Mouse (Mus musculus) CH12.LX (cell line): Measurements from ENCODE around the gene Itsn1.

ENCODE experiments used
- BHLHE40 ChIP-seq: IDR thresholded peaks from 2 replicates; pipeline ENCODE4 v1.6.1; 2011; ENCODE audit warnings: mild to moderate bottlenecking, low read depth, low read length, improper control_type of control experiment
- CHD2 ChIP-seq: IDR thresholded peaks from 2 replicates; pipeline ENCODE4 v1.6.1; 2011; ENCODE audit warnings: low read length, improper control_type of control experiment
- CTCF ChIP-seq, 2 experiments: IDR thresholded peaks in 1 of 2; conservative IDR thresholded peaks in 1 of 2; 2 replicates each; pipeline ENCODE4 v1.5.1; 2011 to 2012; ENCODE audit warnings: low read depth in 2 of 2, low read length in 2 of 2, improper control_type of control experiment in 1 of 2, inconsistent platforms in 1 of 2, mild to moderate bottlenecking in 1 of 2, moderate library complexity in 1 of 2
- EP300 ChIP-seq: IDR thresholded peaks from 2 replicates; pipeline ENCODE4 v1.6.1; 2011; ENCODE audit warnings: low read length, improper control_type of control experiment
- ETS1 ChIP-seq: conservative IDR thresholded peaks from 2 replicates; pipeline ENCODE4 v1.6.1; 2012; ENCODE audit warnings: low read depth, mild to moderate bottlenecking, inconsistent platforms, low read length, improper control_type of control experiment, moderate library complexity
- POLR2A ChIP-seq: IDR thresholded peaks from 2 replicates; pipeline ENCODE4 v1.6.1; 2011; ENCODE audit warnings: low read depth, mild to moderate bottlenecking, improper control_type of control experiment, low read length
- POLR2AphosphoS2 ChIP-seq: IDR thresholded peaks from 2 replicates; pipeline ENCODE4 v1.6.1; 2011; ENCODE audit warnings: low read depth, low read length, improper control_type of control experiment
- TBP ChIP-seq: conservative IDR thresholded peaks from 2 replicates; pipeline ENCODE4 v1.6.1; 2011; ENCODE audit warnings: low read depth, low read length, improper control_type of control experiment
- TCF12 ChIP-seq: IDR thresholded peaks from 2 replicates; pipeline ENCODE4 v1.6.1; 2014; ENCODE audit warnings: low read depth, mild to moderate bottlenecking, inconsistent platforms, low read length, improper control_type of control experiment
- USF1 ChIP-seq: IDR thresholded peaks from 2 replicates; pipeline ENCODE4 v1.6.1; 2014; ENCODE audit warnings: low read depth, mild to moderate bottlenecking, inconsistent platforms, low read length, improper control_type of control experiment
- USF2 ChIP-seq: conservative IDR thresholded peaks from 2 replicates; pipeline ENCODE4 v1.6.1; 2011; ENCODE audit warnings: low read depth, low read length, improper control_type of control experiment
- ZNF384 ChIP-seq: IDR thresholded peaks from 2 replicates; pipeline ENCODE4 v1.6.1; 2012; ENCODE audit warnings: low read depth, low read length, improper control_type of control experiment, inconsistent platforms

DNA sequence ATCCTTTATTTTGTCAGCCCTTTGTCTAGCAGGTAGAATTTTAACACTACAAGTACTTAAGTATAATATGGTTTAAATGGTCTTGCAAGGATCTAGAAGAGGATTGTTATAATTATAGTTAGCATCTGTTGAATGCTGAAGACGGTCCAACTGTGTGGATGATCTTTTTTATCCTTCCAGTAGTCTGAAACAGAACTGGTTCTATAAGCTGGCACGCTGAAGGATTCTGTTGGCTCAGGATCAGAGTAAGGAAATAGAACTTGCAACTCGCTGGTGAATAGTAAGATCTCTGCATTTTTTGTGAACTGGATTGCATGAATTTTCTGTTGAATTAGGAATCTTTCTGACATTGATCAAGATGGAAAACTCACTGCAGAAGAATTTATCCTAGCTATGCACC lies 86.0 kb downstream of the Itsn1 start:
- TF ChIP-seq TCF12 (no peak), BHLHE40 (no peak), ZNF384 (no peak), USF1 (no peak), EP300 (no peak), CHD2 (no peak), CTCF (conservative IDR thresholded peaks at IDR 0.05 in 1 of 2, IDR thresholded peaks at IDR 0.05 in 1 of 2; ENCODE audit: low read depth in 2 of 2, low read length in 2 of 2) (no peak), TBP (no peak), ETS1 (no peak), USF2 (no peak), POLR2A (no peak), POLR2AphosphoS2 (no peak)
